Mouse (Mus musculus) heart, postnatal 14 days (tissue): ENCODE data around the gene Lrrc37a. TPM values are rescaled to one million over a fixed set of nuclear protein-coding genes. Genes with fewer than 3 reads are reported as not detected.
A peak's percentile ranks its signal among the peaks of the same experiment; 100 is the strongest.

Experiments
- DNase-seq, 2 experiments: peaks; one replicate each; pipeline ENCODE4 v3.0.0; 2021 to 2022
- intact Hi-C: fragments of 180-260 bp; cut with DNase I; formaldehyde crosslinking; loops from one replicate; pipeline ENCODE4 v1.15.1; 2025
- total RNA-seq, 2 experiments: library from RNA; stranded (reverse); gene quantifications; 2 replicates each; pipeline ENCODE4 v1.2.3; 2021

The Lrrc37a gene
- total RNA-seq, 2 experiments from 2014 or later, result not detected

DNA sequence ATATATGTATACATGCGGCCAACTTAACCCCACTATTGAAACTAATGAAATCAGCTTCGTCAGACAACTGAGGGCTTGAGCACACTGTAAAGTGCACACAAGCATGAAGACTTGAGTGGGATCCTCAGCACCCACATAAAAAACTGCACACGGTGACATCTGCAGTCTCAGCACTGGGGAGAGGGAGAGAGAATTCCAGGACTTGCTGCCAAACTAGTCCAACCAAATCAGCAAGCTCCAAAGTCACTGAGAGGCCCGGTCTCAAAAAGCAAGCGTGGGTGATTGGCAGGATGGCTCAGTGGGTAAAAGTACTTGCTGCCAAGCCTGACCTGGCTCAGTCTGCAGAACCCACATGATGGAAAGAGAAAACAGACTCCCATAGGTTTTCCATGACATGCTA is 101.7 kb downstream of the Lrrc37a start:
- no peak for DNase-seq
- intact Hi-C loops, result no loop called here

DNA sequence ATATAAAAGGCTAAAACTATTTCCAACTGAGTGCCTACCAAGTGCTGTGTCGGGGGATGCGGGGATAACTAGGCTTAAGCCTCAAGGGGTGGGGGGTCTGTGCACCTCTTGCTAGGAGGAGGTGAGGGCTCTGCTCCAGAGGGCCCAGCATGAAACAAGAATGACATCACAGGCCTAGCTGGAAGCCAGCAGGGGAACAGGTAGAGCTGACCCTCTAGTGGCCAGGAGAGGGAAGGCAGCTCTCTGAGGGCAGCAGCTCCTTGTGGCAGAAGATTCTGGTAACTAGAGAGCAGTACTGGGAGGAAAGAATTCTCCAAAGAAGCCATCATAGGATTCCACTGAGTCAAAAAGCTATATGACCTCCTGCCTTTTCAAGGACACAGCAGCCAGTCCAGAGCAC is 102.2 kb downstream of the Lrrc37a start:
- peak; percentile 42 to 57 for DNase-seq
- intact Hi-C loops, result no loop called here

Other genes starting within 250 kb of the Lrrc37a start
- 1 to 10 TPM; 3.5 to 4.0 TPM for gene Map3k14, start 237.1 kb downstream of the Lrrc37a start, total RNA-seq
- gene Arhgap27, start 140.9 kb downstream of the Lrrc37a start, total RNA-seq, result 10 to 100 TPM; 27.2 to 29.1 TPM
- gene Plekhm1, start 91.9 kb downstream of the Lrrc37a start, total RNA-seq, result 10 to 100 TPM; 10.8 to 11.3 TPM
- gene Gm884, start 116.5 kb upstream of the Lrrc37a start, total RNA-seq, result not detected
- gene Lyzl6, start 134.3 kb upstream of the Lrrc37a start, total RNA-seq, result not detected
- gene Rprml, start 145.0 kb upstream of the Lrrc37a start, total RNA-seq, result not detected
- 10 to 100 TPM; 41.2 to 43.1 TPM for gene Gosr2, start 193.3 kb upstream of the Lrrc37a start, total RNA-seq
- under 1 TPM; 0.80 to 0.84 TPM for gene Wnt9b, start 245.2 kb upstream of the Lrrc37a start, total RNA-seq